Comparison of ENCODE assay signal across 26 mouse cellular contexts in the genomic region with DNA sequence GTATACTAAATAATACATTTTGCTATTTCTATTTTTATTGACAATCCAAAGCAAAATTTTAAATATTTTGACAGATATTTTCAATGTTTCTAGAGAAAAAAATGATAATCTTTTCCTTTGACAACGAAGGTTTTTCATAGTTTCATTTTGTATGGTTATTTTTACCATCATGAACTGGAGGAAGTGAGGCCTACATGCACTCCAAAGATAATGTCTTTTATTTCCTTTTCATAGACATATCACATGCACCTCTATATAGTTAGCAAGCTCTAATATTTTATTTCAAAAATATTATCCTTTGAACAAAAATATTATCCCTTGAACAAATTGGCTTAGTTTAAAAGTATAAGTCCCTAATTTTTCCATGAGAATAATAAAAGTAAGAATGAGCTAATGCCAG. TPM values are rescaled to one million over a fixed set of nuclear protein-coding genes. Genes with fewer than 3 reads are reported as not detected.
"Had no signal": no experiment of that assay in that cellular context is flagged by ENCODE, and none has a peak within 500 bp of the region (broad histone marks: within the 10 kb centered on the region; RNA-seq: fewer than 3 reads in every experiment).

No protein-coding gene starts in this region.

- H3K27ac ChIP-seq: gastrocnemius, adult 2 months; hindbrain, embryonic 13.5 days; hindbrain, embryonic 15.5 days; hindbrain, postnatal 0 days; layer of hippocampus, adult 2 months; left cerebral cortex, adult 2 months; limb, embryonic 13.5 days; limb, embryonic 15.5 days; liver, embryonic 12.5 days; liver, embryonic 14.5 days had no signal

- DNase-seq: gastrocnemius, adult 2 months; gastrocnemius, postnatal 10 days; gastrocnemius, postnatal 25 days; heart, adult 18-20 months; heart, postnatal 10 days; heart, postnatal 4 days; kidney, adult 18-20 months; kidney, adult 8-10 months; kidney, postnatal 10 days; kidney, postnatal 25 days; kidney, postnatal 4 days; left cerebral cortex, postnatal 4 days had no signal

- H3K9ac ChIP-seq: hindbrain, embryonic 13.5 days; hindbrain, embryonic 15.5 days; limb, embryonic 13.5 days; limb, embryonic 15.5 days; liver, embryonic 12.5 days; liver, embryonic 14.5 days had no signal

- H3K36me3 ChIP-seq: hindbrain, embryonic 13.5 days; hindbrain, embryonic 15.5 days; limb, embryonic 13.5 days; limb, embryonic 15.5 days; liver, embryonic 12.5 days had no signal

- H3K4me3 ChIP-seq: gastrocnemius, adult 2 months; hindbrain, embryonic 13.5 days; hindbrain, embryonic 15.5 days; layer of hippocampus, adult 2 months; left cerebral cortex, adult 2 months; limb, embryonic 13.5 days; limb, embryonic 15.5 days; liver, embryonic 12.5 days had no signal

- H3K9me3 ChIP-seq: hindbrain, embryonic 13.5 days; hindbrain, embryonic 15.5 days; limb, embryonic 13.5 days; limb, embryonic 15.5 days; liver, embryonic 12.5 days had no signal

- H3K27me3 ChIP-seq: hindbrain, embryonic 13.5 days; hindbrain, embryonic 15.5 days; limb, embryonic 13.5 days; limb, embryonic 15.5 days; liver, embryonic 12.5 days had no signal

- H3K4me1 ChIP-seq: hindbrain, embryonic 13.5 days; hindbrain, embryonic 15.5 days; limb, embryonic 13.5 days; limb, embryonic 15.5 days; liver, embryonic 12.5 days had no signal

- ATAC-seq: hindbrain, postnatal 0 days; intestine, embryonic 16.5 days; liver, embryonic 12.5 days had no signal

RNA-seq across cellular contexts. Expression of a gene that starts 17.5 kb away (rescaled TPM):
- total RNA-seq: gastrocnemius, adult 2 months; gastrocnemius, postnatal 10 days; gastrocnemius, postnatal 25 days; gastrocnemius, postnatal 4 days; heart, adult 18-20 months; heart, postnatal 10 days; heart, postnatal 25 days; heart, postnatal 4 days; liver, adult 2 months had no signal
- polyA plus RNA-seq: heart, embryonic 14.5 days; limb, embryonic 13.5 days; liver, adult 2 months had no signal
